Mouse (Mus musculus) cerebellum, postnatal 4 days (tissue): ENCODE measurements around the gene Clec14a.
"Not testable (repeated sequence)": the region's sequence is repeated elsewhere in the genome, so short reads cannot be mapped to it uniquely, and the experiment has no call there.

ENCODE experiments used
- DNase-seq, 2 experiments: peaks; one replicate each; pipeline ENCODE4 v3.0.0; 2022; ENCODE audit warnings: low spot score in 2 of 2, mixed read lengths in 1 of 2

Clec14a gene

GRCm38 (mm10) chr12:58268563-58269501 is at the start of gene Clec14a:
Clec14a (minus strand) TSS chr12:58269290.
- DNase-seq, result peak; percentile 6 to 18

GRCm38 (mm10) chr12:58307835-58308234 is 38.7 kb upstream of the Clec14a start:
- no peak for DNase-seq

DNA sequence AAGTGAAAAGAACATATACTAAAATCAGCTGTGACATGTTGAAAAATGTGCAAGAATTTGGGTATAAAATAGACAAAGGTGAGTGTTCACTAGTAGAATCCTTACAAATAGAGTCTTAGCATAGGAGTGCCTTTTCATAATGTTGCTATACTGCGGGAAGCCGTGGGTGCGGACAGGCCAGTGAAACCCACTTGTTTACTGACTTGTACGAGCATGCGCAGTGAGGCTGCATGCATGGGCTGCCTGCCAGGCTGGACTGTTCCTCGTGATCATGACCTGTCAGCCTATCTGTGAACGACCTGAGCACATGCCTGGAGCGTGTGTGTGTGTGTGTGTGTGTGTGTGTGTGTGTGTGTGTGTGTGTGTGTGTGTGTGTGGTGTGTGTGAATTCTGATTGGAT is 37.3 kb upstream of the Clec14a start:
- DNase-seq, result not testable (repeated sequence)

- no peak for DNase-seq
Measured at GRCm38 (mm10) chr12:58305567-58305966, 36.5 kb upstream of the Clec14a start.

DNA sequence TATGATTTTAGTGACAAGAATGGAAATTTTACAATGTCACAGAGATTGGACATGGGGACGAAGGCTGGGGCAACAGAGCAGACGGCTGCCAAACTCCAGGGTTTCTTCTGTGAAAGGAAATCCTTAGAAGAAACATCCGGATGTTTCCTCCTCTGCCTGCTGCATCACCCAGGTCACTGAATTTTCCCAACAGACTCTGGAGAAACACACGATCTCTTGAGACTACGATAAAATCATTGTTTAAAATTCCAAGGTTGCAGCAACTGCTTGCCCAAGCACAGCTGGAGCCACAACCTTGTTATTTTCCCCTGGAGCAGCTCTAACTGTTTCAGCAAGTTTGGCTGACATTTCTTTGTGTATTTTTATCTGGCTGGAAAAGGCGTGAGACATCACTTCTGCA is 27.9 kb upstream of the Clec14a start:
- no peak for DNase-seq

DNA sequence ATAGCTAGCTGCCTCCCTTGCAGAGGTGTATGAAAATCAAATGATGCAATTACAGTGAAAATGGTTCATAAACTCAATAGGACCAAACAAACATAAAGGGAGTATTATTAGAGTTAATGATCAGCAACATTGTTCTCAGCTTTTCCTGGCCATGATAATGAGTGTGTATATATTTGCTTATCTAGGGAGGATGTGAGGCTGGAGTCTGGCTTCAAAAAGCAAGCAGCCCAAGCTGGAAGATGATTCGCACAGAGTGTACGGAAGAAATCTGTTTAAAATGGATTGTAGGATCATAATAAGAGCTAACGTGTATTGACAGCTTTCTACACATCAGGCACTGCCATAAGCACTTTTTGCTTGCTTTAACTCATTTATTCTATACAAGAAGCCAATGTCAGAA is 16.8 kb upstream of the Clec14a start:
- no peak for DNase-seq

GRCm38 (mm10) chr12:58270520-58270919 is 1.4 kb upstream of the Clec14a start:
- DNase-seq, result no peak

GRCm38 (mm10) chr12:58269505-58269904 is 415 bp upstream of the Clec14a start:
- no peak for DNase-seq

GRCm38 (mm10) chr12:58268186-58268562 is 916 bp downstream of the Clec14a start:
- no peak for DNase-seq

DNA sequence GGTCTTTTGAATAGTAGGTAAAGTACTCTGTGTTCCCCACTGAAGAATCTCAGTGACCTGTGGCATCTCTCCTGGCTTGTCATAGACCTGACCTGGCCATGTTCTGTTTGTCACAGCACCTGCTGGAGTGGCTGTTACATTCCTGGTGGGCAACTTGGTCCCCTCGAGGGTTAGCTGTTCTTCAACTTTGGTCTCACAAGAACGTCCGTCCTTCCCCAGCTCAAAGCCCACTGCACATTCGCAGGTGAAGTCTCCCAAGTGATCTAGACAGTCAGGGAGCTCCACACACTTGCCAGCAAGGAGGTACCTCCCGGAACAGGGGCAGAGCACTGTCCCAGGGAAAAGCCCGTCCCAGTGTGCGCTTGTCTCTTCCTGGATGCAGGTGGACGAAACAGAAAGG is 1.3 kb downstream of the Clec14a start:
- DNase-seq, result no peak

- no peak for DNase-seq
Measured at GRCm38 (mm10) chr12:58251901-58252300, 17.2 kb downstream of the Clec14a start.

DNA sequence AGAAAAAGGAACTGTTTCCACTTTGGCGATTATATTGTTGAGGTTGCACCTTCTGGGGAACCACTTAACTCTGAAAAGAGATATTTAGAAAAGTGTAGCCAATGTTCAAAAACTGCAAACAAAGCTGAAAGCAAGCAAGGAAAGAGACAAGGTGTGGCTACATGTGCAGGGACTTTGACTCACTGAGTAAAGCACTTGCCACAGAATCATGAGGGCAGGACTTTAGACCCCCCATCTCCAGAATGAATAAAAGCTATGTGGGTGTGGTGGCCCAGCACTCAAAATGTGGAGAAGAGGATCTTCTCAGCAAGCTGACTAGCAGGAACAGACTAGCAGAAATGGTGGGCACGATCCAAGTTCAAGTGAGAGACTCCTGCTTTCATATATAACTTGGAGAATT is 36.6 kb downstream of the Clec14a start:
- DNase-seq, result no peak

- DNase-seq, result no peak
Measured at GRCm38 (mm10) chr12:58225644-58226043, 43.4 kb downstream of the Clec14a start.

GRCm38 (mm10) chr12:58219078-58219477 is 50.0 kb downstream of the Clec14a start:
- DNase-seq, result no peak

DNA sequence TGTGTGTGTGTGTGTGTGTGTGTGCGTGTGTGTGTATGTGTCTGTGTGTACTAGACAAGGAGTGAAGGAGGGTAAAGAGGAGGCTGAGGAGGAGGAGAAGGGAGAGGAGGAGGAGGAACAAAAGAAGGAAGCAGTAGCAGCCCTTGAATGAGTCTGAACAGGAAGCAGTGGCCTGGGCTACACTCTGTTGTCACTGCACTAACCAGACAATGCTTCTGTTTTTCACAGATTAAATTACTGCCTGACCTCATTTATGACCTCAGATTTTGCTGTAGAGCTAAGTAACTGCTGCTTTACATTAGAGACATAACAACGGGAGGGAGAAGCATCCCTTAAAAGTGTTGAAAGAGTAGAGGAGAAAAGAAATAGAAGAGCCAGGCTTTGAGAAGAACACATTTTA is 52.9 kb downstream of the Clec14a start:
- DNase-seq, result no peak
